Mouse (Mus musculus): Measurements from ENCODE around the gene Hist2h2aa2.
A peak's percentile ranks its signal among the peaks of the same experiment; 100 is the strongest.

Gene Hist2h2aa2

GRCm38 (mm10) chr3:96239949-96240798 is at the start of gene Hist2h2aa2:
Gene Hist2h2aa2 (minus strand): TSS chr3:96240276.
- DNase-seq (ENCODE audit: low spot score in 2 of 2), result peak; percentile 93 to 94

- no peak for DNase-seq (ENCODE audit: low spot score in 2 of 2)
Observed at GRCm38 (mm10) chr3:96289201-96289600, 49.1 kb upstream of the Hist2h2aa2 start.

- DNase-seq (ENCODE audit: low spot score in 2 of 2), result peak in 1 of 2 experiments; percentile 39
Observed at GRCm38 (mm10) chr3:96287334-96287733, 47.3 kb upstream of the Hist2h2aa2 start.

GRCm38 (mm10) chr3:96284457-96284856 is 44.4 kb upstream of the Hist2h2aa2 start:
- no peak for DNase-seq (ENCODE audit: low spot score in 2 of 2)

GRCm38 (mm10) chr3:96280660-96281059 is 40.6 kb upstream of the Hist2h2aa2 start:
- DNase-seq (ENCODE audit: low spot score in 2 of 2), result no peak

GRCm38 (mm10) chr3:96277800-96278624 is 37.9 kb upstream of the Hist2h2aa2 start:
- DNase-seq (ENCODE audit: low spot score in 2 of 2), result peak; percentile 89 to 95

- peak; percentile 30 to 71 for DNase-seq (ENCODE audit: low spot score in 2 of 2)
Observed at GRCm38 (mm10) chr3:96277428-96277799, 37.3 kb upstream of the Hist2h2aa2 start.

GRCm38 (mm10) chr3:96273591-96274465 is 33.8 kb upstream of the Hist2h2aa2 start:
- DNase-seq (ENCODE audit: low spot score in 2 of 2), result peak; percentile 49 to 59

GRCm38 (mm10) chr3:96269511-96270474 is 29.7 kb upstream of the Hist2h2aa2 start, which contains the start of gene Hist2h2bb:
Gene Hist2h2bb (plus strand): TSS chr3:96269752.
- DNase-seq (ENCODE audit: low spot score in 2 of 2), result peak; percentile 89 to 92

GRCm38 (mm10) chr3:96268776-96269378 is 28.8 kb upstream of the Hist2h2aa2 start:
- DNase-seq (ENCODE audit: low spot score in 2 of 2), result peak in 1 of 2 experiments; percentile 32

GRCm38 (mm10) chr3:96268051-96268775 is 28.1 kb upstream of the Hist2h2aa2 start, which contains the start of gene Hist2h3b:
Gene Hist2h3b (plus strand): TSS chr3:96268654.
- DNase-seq (ENCODE audit: low spot score in 2 of 2), result peak; percentile 77 to 79

GRCm38 (mm10) chr3:96267541-96267940 is 27.5 kb upstream of the Hist2h2aa2 start:
- DNase-seq (ENCODE audit: low spot score in 2 of 2), result no peak

- no peak for DNase-seq (ENCODE audit: low spot score in 2 of 2)
Observed at GRCm38 (mm10) chr3:96266132-96266710, 26.1 kb upstream of the Hist2h2aa2 start.

- no peak for DNase-seq (ENCODE audit: low spot score in 2 of 2)
Observed at GRCm38 (mm10) chr3:96264404-96264949, 24.4 kb upstream of the Hist2h2aa2 start.

GRCm38 (mm10) chr3:96263558-96264403 is 23.7 kb upstream of the Hist2h2aa2 start:
- no peak for DNase-seq (ENCODE audit: low spot score in 2 of 2)

- DNase-seq (ENCODE audit: low spot score in 2 of 2), result peak; percentile 96 to 97
Observed at GRCm38 (mm10) chr3:96262979-96263550, 23.0 kb upstream of the Hist2h2aa2 start, which contains the start of gene Hist2h4. Gene Hist2h4 (minus strand): TSS chr3:96263311.
